ENCODE assay signal across 9 mouse cellular contexts in the genomic region with DNA sequence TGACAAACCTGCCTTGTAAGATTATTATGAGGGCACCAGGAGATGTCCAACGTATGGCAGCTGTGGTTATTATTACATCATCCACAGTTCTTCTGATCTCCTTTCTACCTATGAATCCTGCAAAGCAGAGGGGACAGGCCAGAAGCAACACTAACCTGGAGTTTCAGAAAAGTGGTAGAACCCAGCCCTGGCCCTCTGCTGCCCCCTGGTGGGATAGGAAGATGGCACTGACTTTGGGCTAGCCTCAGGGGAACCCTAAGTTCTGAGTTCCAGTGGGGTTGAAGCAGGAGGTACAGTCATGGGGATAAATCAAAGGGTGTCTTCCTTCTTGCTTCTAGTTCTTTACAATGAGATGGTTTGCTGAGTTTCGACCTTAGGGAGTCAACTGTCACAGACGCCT. TPM values are rescaled to one million over a fixed set of nuclear protein-coding genes. Genes with fewer than 3 reads are reported as not detected.
DNase-seq lines count a peak whose midpoint lies in the region; ATAC-seq and TF ChIP-seq lines count a peak whose summit lies in the region.
"Had no signal": no experiment of that assay in that cellular context is flagged by ENCODE, and none has a peak within 500 bp of the region (broad histone marks: within the 10 kb centered on the region; RNA-seq: fewer than 3 reads in every experiment).

No protein-coding gene starts in this region.

- no peak for ATAC-seq in heart, embryonic 11.5 days (replicated peaks; ENCODE audit: insufficient number of reproducible peaks, low FRiP score, low TSS enrichment)
- peak; percentile 82 for ATAC-seq in CD4-positive, CD25-positive, alpha-beta regulatory T cell, adult 4 months

- peaks cover 37% of the 10 kb centered on the region for H3K27me3 ChIP-seq in heart, embryonic 11.5 days (ENCODE audit: control insufficient read depth, insufficient read depth, low read length)

- peak; percentile 63 for DNase-seq in heart, adult 8-10 months (ENCODE audit: low spot score)
- peak; percentile 55 for DNase-seq in brain, embryonic 14.5 days (ENCODE audit: low read depth)
- peak; percentile 57 for DNase-seq in forelimb bud, embryonic 11.5 days (ENCODE audit: low read depth, low spot score)
- DNase-seq in layer of hippocampus, postnatal 10 days (ENCODE audit: low spot score in 2 of 2), result peak; percentile 82 to 84
- peak; percentile 56 to 81 for DNase-seq in lung, postnatal 4 days
- DNase-seq in spleen, postnatal 4 days (ENCODE audit: low spot score in 2 of 2), result peak; percentile 84 to 97

- H3K4me1 ChIP-seq in heart, embryonic 11.5 days (ENCODE audit: control insufficient read depth, insufficient read depth, low read length), result no peaks in the 10 kb centered on the region
- H3K4me1 ChIP-seq: limb, embryonic 12.5 days had no signal

- no peak overlapping the region for H3K27ac ChIP-seq in heart, embryonic 11.5 days (ENCODE audit: low read depth, low read length)
- H3K27ac ChIP-seq: limb, embryonic 12.5 days had no signal

- no peak overlapping the region for H3K4me2 ChIP-seq in heart, embryonic 11.5 days
- H3K4me2 ChIP-seq: limb, embryonic 12.5 days had no signal

- 51% methylated on average over 3 of the region's 3 CpGs for WGBS in heart, embryonic 11.5 days (ENCODE audit: insufficient replicate concordance)

- no peak for TF ChIP-seq POLR2A in brain, embryonic 14.5 days (IDR thresholded peaks at IDR 0.05; ENCODE audit: borderline replicate concordance, extremely low read depth, insufficient read depth, insufficient read length, poor library complexity, severe bottlenecking)

- TF ChIP-seq CTCF in brain, embryonic 14.5 days (IDR thresholded peaks at IDR 0.05; ENCODE audit: borderline replicate concordance, extremely low read depth, insufficient read depth, insufficient read length), result peak; percentile 88

- no peak overlapping the region for H3K4me3 ChIP-seq in heart, embryonic 11.5 days (ENCODE audit: low read depth, low read length)
- H3K4me3 ChIP-seq: limb, embryonic 12.5 days had no signal

- H3K9ac ChIP-seq in heart, embryonic 11.5 days (ENCODE audit: low read depth, low read length), result no peak overlapping the region
- H3K9ac ChIP-seq: limb, embryonic 12.5 days had no signal

- no peaks in the 10 kb centered on the region for H3K9me3 ChIP-seq in heart, embryonic 11.5 days (replicated peaks; ENCODE audit: control insufficient read depth, low read length)
- H3K9me3 ChIP-seq: limb, embryonic 12.5 days had no signal

- H3K36me3 ChIP-seq in heart, embryonic 11.5 days (ENCODE audit: control insufficient read depth, insufficient read depth, low read length), result no peaks in the 10 kb centered on the region
- H3K36me3 ChIP-seq: limb, embryonic 12.5 days had no signal

RNA-seq across cellular contexts. Expression of a gene that starts 10.6 kb away (rescaled TPM):
- total RNA-seq in heart, adult 8-10 months (2022), result under 1 TPM in 3 of 4 experiments, not detected in 1; 0.14 to 0.25 (median 0.22) TPM
- polyA plus RNA-seq in heart, embryonic 11.5 days (2014; fragmentation: Nextera tagmentation; extraction: Ambion mirVana), result 0.72 and 1.2 TPM in 2 replicates
- polyA plus RNA-seq in CD4-positive, CD25-positive, alpha-beta regulatory T cell, adult 4 months (2017; shearing (Covaris generic)), result 1 to 10 TPM; 3.1 to 3.7 TPM
- 150 and 168 TPM in 2 replicates for polyA plus RNA-seq in brain, embryonic 14.5 days (2012; rRNA removed)
- total RNA-seq in layer of hippocampus, postnatal 10 days (2021), result 100 to 1,000 TPM; 149 to 174 TPM

RNA-seq across cellular contexts. Expression of a gene that starts 22.4 kb away (rescaled TPM):
- under 1 TPM in 1 of 4 experiments, not detected in 3; 0.89 TPM for total RNA-seq in heart, adult 8-10 months (2022)
- polyA plus RNA-seq in heart, embryonic 11.5 days (2014; fragmentation: Nextera tagmentation; extraction: Ambion mirVana), result 6.7 and 9.4 TPM in 2 replicates
- polyA plus RNA-seq in CD4-positive, CD25-positive, alpha-beta regulatory T cell, adult 4 months (2017; shearing (Covaris generic)), result not detected
- polyA plus RNA-seq in brain, embryonic 14.5 days (2012; rRNA removed), result 0.28 and 0.51 TPM in 2 replicates
- under 1 TPM; 0.48 to 0.62 TPM for total RNA-seq in layer of hippocampus, postnatal 10 days (2021)

RNA-seq across cellular contexts. Expression of a gene that starts 33.6 kb away (rescaled TPM):
- total RNA-seq in heart, adult 8-10 months (2022), result 10 to 100 TPM; 37.1 to 52.2 (median 38.0) TPM
- polyA plus RNA-seq in heart, embryonic 11.5 days (2014; fragmentation: Nextera tagmentation; extraction: Ambion mirVana), result 114 and 120 TPM in 2 replicates
- 100 to 1,000 TPM; 346 to 405 TPM for polyA plus RNA-seq in CD4-positive, CD25-positive, alpha-beta regulatory T cell, adult 4 months (2017; shearing (Covaris generic))
- polyA plus RNA-seq in brain, embryonic 14.5 days (2012; rRNA removed), result 118 and 147 TPM in 2 replicates
- total RNA-seq in layer of hippocampus, postnatal 10 days (2021), result 10 to 100 TPM; 56.1 to 59.9 TPM

RNA-seq across cellular contexts. Expression of a gene that starts 57.1 kb away (rescaled TPM):
- total RNA-seq in heart, adult 8-10 months (2022), result not detected
- 0.34 TPM in 1 of 2 replicates, not detected in the other for polyA plus RNA-seq in heart, embryonic 11.5 days (2014; fragmentation: Nextera tagmentation; extraction: Ambion mirVana)
- polyA plus RNA-seq in CD4-positive, CD25-positive, alpha-beta regulatory T cell, adult 4 months (2017; shearing (Covaris generic)), result not detected
- polyA plus RNA-seq in brain, embryonic 14.5 days (2012; rRNA removed), result 0.33 and 0.63 TPM in 2 replicates
- under 1 TPM; 0.62 to 0.87 TPM for total RNA-seq in layer of hippocampus, postnatal 10 days (2021)

Comparison
In these comparisons a context has a peak if more than half of its experiments do, and no peak if none do; other contexts are left out.
1. RNA of a gene that starts 10.6 kb away (polyA plus RNA-seq): 150 to 168 TPM in brain, embryonic 14.5 days; 3.1 to 3.7 TPM in CD4-positive, CD25-positive, alpha-beta regulatory T cell, adult 4 months and 0.72 to 1.2 TPM in heart, embryonic 11.5 days; every median in the first group is over 10 times any median in the second.
2. Peak in every context shown above with its lines, with median percentiles within 50 percentile points of each other: DNase-seq.